Mouse (Mus musculus): ENCODE data around the gene Zfp423. TPM values are rescaled to one million over a fixed set of nuclear protein-coding genes. Genes with fewer than 3 reads are reported as not detected.

Gene Zfp423
- polyA plus RNA-seq, 1 experiment from 2014 or later: 17.7 TPM

- H3K9ac ChIP-seq (replicated peaks): no peak overlapping the region
- ATAC-seq (replicated peaks): peak; percentile 15; the same call in 1 of the 2 replicates
- WGBS: 31% methylated on average over 5 of the region's 5 CpGs
- peaks cover 9% of the 10 kb centered on the region for H3K4me1 ChIP-seq
- H3K27ac ChIP-seq (replicated peaks): no peak overlapping the region
- no peaks in the 10 kb centered on the region for H3K9me3 ChIP-seq
- H3K4me3 ChIP-seq: no peak overlapping the region
- no peak overlapping the region for H3K4me2 ChIP-seq (replicated peaks)
- no peaks in the 10 kb centered on the region for H3K27me3 ChIP-seq
- H3K36me3 ChIP-seq: no peaks in the 10 kb centered on the region
Observed at GRCm38 (mm10) chr8:87918004-87918403, 41.4 kb downstream of the Zfp423 start.

DNA sequence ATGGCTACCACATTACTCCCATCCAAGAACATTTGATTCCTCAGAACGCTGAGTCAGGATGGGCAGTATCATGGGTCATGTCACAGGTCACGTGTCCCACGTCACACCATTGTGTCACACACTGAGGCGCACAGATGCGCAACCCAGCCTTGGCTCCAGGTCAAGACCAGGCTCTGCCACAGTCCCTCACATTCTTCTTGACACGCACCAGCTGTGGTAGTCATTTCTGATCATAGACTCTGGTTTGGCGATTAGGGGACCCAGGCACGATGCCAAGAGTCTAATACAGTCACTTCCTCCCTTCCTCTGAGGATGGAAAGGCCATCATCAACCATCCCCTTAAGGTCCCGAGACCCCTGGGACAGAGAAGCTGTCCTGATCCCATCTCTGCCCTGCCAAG lies 43.6 kb downstream of the Zfp423 start:
- Histone ChIP-seq H3K4me1 (peaks cover 9% of the 10 kb centered on the region), H3K36me3 (no peaks in the 10 kb centered on the region), H3K4me3 (no peak overlapping the region), H3K9me3 (no peaks in the 10 kb centered on the region), H3K4me2 (replicated peaks) (no peak overlapping the region), H3K9ac (replicated peaks) (no peak overlapping the region), H3K27me3 (no peaks in the 10 kb centered on the region), H3K27ac (replicated peaks) (no peak overlapping the region)
- 88% methylated on average over 9 of the region's 9 CpGs for WGBS
- ATAC-seq (replicated peaks): no peak

DNA sequence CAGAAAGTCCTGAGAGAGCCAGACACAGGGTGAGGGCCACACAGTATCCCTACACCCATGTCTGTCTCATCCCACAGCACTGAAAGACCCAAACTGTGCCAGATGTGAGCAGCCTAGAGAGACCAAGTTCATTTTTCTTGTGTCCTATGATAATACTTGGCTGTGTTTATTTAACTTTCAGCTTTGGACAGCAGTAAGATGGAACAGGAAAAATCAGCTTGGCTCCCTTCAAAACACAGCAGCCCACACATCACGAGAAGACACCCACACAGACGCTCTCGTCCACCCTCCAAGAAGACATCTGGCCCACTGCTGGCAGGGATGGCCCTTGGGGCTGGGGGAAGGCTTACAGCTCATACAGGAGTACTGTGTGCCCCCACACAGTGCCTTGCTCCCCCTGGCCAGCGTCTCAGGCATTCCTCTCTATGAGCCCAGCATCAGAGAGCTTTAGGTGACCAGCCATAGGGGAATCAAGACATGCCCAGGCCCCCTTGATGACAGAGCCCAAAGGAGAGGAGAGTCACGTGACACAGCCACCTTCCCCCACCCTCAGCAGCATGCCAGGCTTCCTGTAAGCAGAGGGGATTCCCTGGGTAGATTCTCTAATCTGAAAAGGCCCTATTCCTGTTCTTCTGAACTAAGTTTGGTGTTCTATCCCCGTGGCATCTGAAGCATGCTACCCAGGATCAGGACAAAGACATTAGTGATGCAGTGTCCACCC lies 45.0 kb downstream of the Zfp423 start:
- Histone ChIP-seq H3K4me2 (replicated peaks) (no peak overlapping the region), H3K9ac (replicated peaks) (no peak overlapping the region), H3K36me3 (no peaks in the 10 kb centered on the region), H3K4me3 (no peak overlapping the region), H3K4me1 (peaks cover 9% of the 10 kb centered on the region), H3K27ac (replicated peaks) (no peak overlapping the region), H3K27me3 (no peaks in the 10 kb centered on the region), H3K9me3 (no peaks in the 10 kb centered on the region)
- WGBS: 76% methylated on average over 6 of the region's 6 CpGs
- no peak for ATAC-seq (replicated peaks)

GRCm38 (mm10) chr8:87908940-87909339 lies 50.5 kb downstream of the Zfp423 start:
- Histone ChIP-seq H3K9ac (replicated peaks) (no peak overlapping the region), H3K27ac (replicated peaks) (no peak overlapping the region), H3K9me3 (no peaks in the 10 kb centered on the region), H3K27me3 (no peaks in the 10 kb centered on the region), H3K4me1 (no peaks in the 10 kb centered on the region), H3K4me2 (replicated peaks) (no peak overlapping the region), H3K36me3 (no peaks in the 10 kb centered on the region), H3K4me3 (no peak overlapping the region)
- no peak for ATAC-seq (replicated peaks)
- WGBS: 88% methylated on average over 2 of the region's 2 CpGs

DNA sequence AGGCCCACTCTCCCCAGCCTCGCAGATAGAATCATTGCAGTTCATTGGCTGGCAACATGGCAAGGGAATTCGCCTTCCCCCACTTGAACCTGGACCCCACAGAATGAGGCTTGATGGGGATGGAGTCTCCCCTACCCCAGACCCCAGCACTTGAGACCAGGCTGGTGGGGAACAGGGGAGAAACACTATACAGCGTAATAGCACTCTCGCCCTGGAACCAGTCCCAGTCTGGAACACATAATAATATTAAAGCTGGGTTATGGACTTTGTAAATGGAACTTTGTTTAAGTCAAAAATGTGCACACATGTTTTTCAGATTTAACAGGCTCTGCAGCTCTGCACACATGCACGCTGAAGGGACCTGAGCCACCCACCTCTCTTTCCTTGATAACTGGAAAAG lies 54.0 kb downstream of the Zfp423 start:
- no peaks in the 10 kb centered on the region for H3K27me3 ChIP-seq
- no peak overlapping the region for H3K27ac ChIP-seq (replicated peaks)
- WGBS: 88% methylated on average over 5 of the region's 5 CpGs
- no peaks in the 10 kb centered on the region for H3K9me3 ChIP-seq
- no peak overlapping the region for H3K9ac ChIP-seq (replicated peaks)
- no peaks in the 10 kb centered on the region for H3K36me3 ChIP-seq
- no peaks in the 10 kb centered on the region for H3K4me1 ChIP-seq
- H3K4me2 ChIP-seq (replicated peaks): no peak overlapping the region
- no peak for ATAC-seq (replicated peaks)
- H3K4me3 ChIP-seq: no peak overlapping the region

GRCm38 (mm10) chr8:87904108-87904507 lies 55.3 kb downstream of the Zfp423 start:
- no peak overlapping the region for H3K9ac ChIP-seq (replicated peaks)
- H3K27ac ChIP-seq (replicated peaks): no peak overlapping the region
- H3K36me3 ChIP-seq: no peaks in the 10 kb centered on the region
- H3K27me3 ChIP-seq: no peaks in the 10 kb centered on the region
- no peaks in the 10 kb centered on the region for H3K9me3 ChIP-seq
- H3K4me2 ChIP-seq (replicated peaks): no peak overlapping the region
- no peak for ATAC-seq (replicated peaks)
- WGBS: 92% methylated on average over 5 of the region's 5 CpGs
- no peak overlapping the region for H3K4me3 ChIP-seq
- H3K4me1 ChIP-seq: no peaks in the 10 kb centered on the region

DNA sequence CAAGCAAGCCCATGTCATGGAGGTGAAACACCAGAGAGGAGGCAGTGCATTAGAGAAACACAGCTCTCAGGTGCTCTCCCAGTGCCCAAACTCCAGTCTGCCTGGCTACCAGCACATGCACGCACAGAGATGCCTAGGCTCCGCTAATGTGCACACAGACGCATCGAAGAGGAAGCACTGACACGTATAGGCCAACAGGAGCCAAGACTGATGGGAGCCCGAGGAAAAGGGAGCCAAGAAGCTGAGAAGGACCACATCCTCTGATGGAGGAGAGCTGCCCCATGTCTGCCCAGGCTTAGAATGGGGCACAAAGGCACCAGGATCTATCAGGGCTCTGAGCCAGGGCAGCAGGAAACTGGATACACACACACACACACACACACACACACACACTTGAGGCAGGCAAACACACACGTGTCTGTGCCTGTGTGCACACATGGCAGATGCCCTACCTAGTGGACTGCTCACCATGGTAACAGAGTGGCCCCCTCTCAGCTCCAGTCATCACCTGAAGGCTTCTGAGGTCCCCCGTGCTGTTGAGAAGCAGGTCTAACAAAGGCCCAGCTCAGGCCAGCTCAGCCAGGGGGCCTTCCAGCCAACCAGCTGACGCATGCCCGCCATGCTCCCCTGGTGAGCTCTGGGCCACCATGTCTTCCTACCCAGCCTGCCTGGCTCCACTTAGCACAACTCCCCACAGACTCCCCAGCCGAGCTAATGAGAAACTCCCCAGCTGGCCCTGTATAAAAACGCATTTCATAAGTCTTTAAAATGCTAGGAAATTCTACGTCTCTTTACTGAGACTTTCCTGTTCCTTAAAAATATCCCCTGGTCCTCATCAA lies 64.0 kb downstream of the Zfp423 start:
- no peak for ATAC-seq (replicated peaks)
- 49% methylated on average over 13 of the region's 13 CpGs for WGBS
- Histone ChIP-seq H3K36me3 (no peaks in the 10 kb centered on the region), H3K9ac (replicated peaks) (no peak overlapping the region), H3K9me3 (no peaks in the 10 kb centered on the region), H3K4me3 (no peak overlapping the region), H3K4me2 (replicated peaks) (no peak overlapping the region), H3K4me1 (peaks cover 35% of the 10 kb centered on the region), H3K27me3 (no peaks in the 10 kb centered on the region), H3K27ac (replicated peaks) (0 out of 2 replicates have a peak overlapping the region, but pooled peaks have one; percentile 27)

- Histone ChIP-seq H3K4me1 (peaks cover 35% of the 10 kb centered on the region), H3K4me3 (no peak overlapping the region), H3K9me3 (no peaks in the 10 kb centered on the region), H3K9ac (replicated peaks) (no peak overlapping the region), H3K27ac (replicated peaks) (no peak overlapping the region), H3K4me2 (replicated peaks) (no peak overlapping the region), H3K27me3 (no peaks in the 10 kb centered on the region), H3K36me3 (no peaks in the 10 kb centered on the region)
- WGBS: 71% methylated on average over 8 of the region's 8 CpGs
- ATAC-seq (replicated peaks): no peak
Observed at GRCm38 (mm10) chr8:87894287-87894686, 65.1 kb downstream of the Zfp423 start.

DNA sequence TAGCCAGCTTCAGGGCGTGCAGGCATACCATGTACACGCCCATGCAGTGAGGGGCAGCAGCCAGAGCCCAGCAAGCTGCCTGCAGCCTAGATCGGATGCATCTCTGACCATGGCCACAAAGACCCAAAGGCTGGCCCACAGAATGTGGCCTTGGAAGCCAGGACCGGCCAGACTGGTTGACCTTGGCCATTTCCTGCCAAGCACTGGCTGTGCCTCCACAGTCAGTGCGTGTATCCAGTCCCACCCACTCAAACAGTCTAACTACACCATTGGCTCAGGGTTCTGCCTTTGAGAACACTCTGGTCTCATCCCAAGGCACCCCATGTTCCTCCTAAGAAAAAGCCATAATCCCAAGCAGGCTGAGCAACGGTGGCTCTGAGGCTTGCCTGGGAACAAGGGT lies 65.8 kb downstream of the Zfp423 start:
- H3K9ac ChIP-seq (replicated peaks): no peak overlapping the region
- no peak overlapping the region; the same call in 1 of the 2 replicates for H3K27ac ChIP-seq (replicated peaks)
- no peaks in the 10 kb centered on the region for H3K36me3 ChIP-seq
- WGBS: 77% methylated on average over 6 of the region's 6 CpGs
- no peak overlapping the region for H3K4me3 ChIP-seq
- ATAC-seq (replicated peaks): no peak
- no peak overlapping the region for H3K4me2 ChIP-seq (replicated peaks)
- peaks cover 35% of the 10 kb centered on the region for H3K4me1 ChIP-seq
- no peaks in the 10 kb centered on the region for H3K9me3 ChIP-seq
- H3K27me3 ChIP-seq: no peaks in the 10 kb centered on the region

- Histone ChIP-seq H3K27ac (replicated peaks) (no peak overlapping the region), H3K27me3 (no peaks in the 10 kb centered on the region), H3K4me1 (peaks cover 35% of the 10 kb centered on the region), H3K36me3 (no peaks in the 10 kb centered on the region), H3K9me3 (no peaks in the 10 kb centered on the region), H3K4me2 (replicated peaks) (no peak overlapping the region), H3K9ac (replicated peaks) (0 out of 2 replicates have a peak overlapping the region, but pooled peaks have one; percentile 1), H3K4me3 (no peak overlapping the region)
- no peak for ATAC-seq (replicated peaks)
- 72% methylated on average over 6 of the region's 6 CpGs for WGBS
Observed at GRCm38 (mm10) chr8:87892891-87893290, 66.5 kb downstream of the Zfp423 start.

DNA sequence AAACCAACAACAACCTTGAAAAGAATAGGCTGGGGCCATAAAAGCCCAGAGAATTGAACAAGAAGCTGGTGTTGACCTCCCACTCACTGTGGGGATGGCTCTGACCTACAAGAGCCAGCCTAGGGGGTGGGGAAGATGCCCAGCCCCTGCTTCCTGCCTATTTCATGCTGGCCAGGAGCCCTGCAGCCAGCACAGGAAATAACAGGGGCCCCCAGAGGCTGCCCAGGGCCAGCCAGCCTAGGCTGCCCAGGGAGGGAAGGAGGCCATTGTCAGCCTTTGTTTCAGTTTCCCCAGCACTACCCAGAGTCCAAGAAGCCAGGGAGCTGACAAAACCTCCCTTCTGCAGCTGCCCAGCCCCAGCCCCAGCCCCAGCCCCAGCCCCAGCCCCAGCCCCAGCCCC lies 67.5 kb downstream of the Zfp423 start:
- Histone ChIP-seq H3K36me3 (no peaks in the 10 kb centered on the region), H3K9me3 (no peaks in the 10 kb centered on the region), H3K9ac (replicated peaks) (no peak overlapping the region), H3K4me2 (replicated peaks) (no peak overlapping the region), H3K4me3 (no peak overlapping the region), H3K27ac (replicated peaks) (no peak overlapping the region; the same call in 1 of the 2 replicates), H3K4me1 (peaks cover 35% of the 10 kb centered on the region), H3K27me3 (no peaks in the 10 kb centered on the region)
- ATAC-seq (replicated peaks): no peak

DNA sequence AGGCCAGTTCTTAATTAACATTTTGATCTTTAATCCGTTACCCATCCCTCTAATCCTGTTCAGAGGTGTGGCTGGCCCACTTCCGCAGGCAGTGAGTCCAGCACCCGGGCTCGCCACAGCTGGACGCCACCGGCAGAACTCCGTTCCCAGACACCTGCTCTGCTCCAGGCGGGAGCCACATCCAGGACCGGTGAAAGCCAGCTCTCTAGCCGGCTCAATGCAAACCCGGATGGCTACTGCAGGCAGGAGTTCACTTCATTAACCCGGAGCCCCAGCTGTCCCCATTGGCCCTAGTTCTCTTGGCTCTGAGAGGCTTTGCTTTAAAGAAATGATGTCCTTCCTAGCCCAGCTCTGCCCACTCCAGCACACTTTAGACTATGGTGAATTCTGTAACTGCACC lies 71.4 kb downstream of the Zfp423 start:
- 26% methylated on average over 12 of the region's 12 CpGs for WGBS
- peaks cover 6% of the 10 kb centered on the region for H3K4me1 ChIP-seq

More for the DNA sequence above, 71.4 kb downstream of the Zfp423 start:
- Histone ChIP-seq H3K27ac (replicated peaks) (no peak overlapping the region), H3K4me2 (replicated peaks) (no peak overlapping the region), H3K36me3 (no peaks in the 10 kb centered on the region), H3K27me3 (no peaks in the 10 kb centered on the region), H3K9me3 (no peaks in the 10 kb centered on the region), H3K4me3 (no peak overlapping the region), H3K9ac (replicated peaks) (no peak overlapping the region)
- no peak for ATAC-seq (replicated peaks)
